Mouse (Mus musculus) heart, embryonic 10.5 days (tissue): Measurements from ENCODE around the gene L1td1. TPM values are rescaled to one million over a fixed set of nuclear protein-coding genes. Genes with fewer than 3 reads are reported as not detected.

Experiments
- polyA plus RNA-seq: library from polyadenylated mRNA; unstranded; fragments of >200 nt; fragmentation: Nextera tagmentation; extraction: Ambion mirVana; gene quantifications from 2 replicates; pipeline ENCODE4 v1.2.1, GENCODE M21; 2016

Gene L1td1
- polyA plus RNA-seq, 1 experiment from 2014 or later, result 0.30 TPM

Other genes with a start within 250 kb of the L1td1 start
- 0.34 and 0.60 TPM in 2 replicates for gene Kank4, start 90.8 kb downstream of the L1td1 start, polyA plus RNA-seq
- not detected in 2 replicates for gene I0C0044D17Rik, start 97.1 kb downstream of the L1td1 start, polyA plus RNA-seq
- gene Usp1, start 197.1 kb downstream of the L1td1 start, polyA plus RNA-seq, result 57.2 and 80.7 TPM in 2 replicates